Comparison of ENCODE assay signal across 35 mouse cellular contexts in the genomic region with DNA sequence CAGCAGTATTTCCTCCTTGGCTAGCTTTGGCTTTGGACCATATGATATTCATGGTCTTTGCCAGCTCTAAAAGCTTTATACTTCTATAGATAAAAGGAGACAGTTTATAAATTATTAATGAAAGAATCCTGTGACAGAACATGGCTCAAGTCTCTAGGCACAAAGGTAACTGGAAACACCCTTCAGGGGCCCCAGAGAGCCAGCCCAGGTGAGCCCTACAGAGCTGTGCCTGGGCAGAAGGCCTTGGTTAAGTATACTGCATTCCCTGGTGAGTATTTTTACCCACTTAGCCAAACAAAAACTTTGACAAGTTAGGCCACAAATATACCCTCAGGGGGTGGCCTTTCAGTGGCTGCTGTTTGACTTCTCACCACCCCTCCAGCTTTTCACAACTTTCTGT. TPM values are rescaled to one million over a fixed set of nuclear protein-coding genes. Genes with fewer than 3 reads are reported as not detected.
"Had no signal": no experiment of that assay in that cellular context is flagged by ENCODE, and none has a peak within 500 bp of the region (broad histone marks: within the 10 kb centered on the region; RNA-seq: fewer than 3 reads in every experiment).

No protein-coding gene starts in this region.

- H3K4me3 ChIP-seq: heart, embryonic 12.5 days; hindbrain, embryonic 13.5 days; hindbrain, embryonic 15.5 days; layer of hippocampus, adult 2 months; left cerebral cortex, adult 2 months; limb, embryonic 10.5 days; limb, embryonic 12.5 days; liver, embryonic 12.5 days had no signal

- H3K27ac ChIP-seq: hindbrain, embryonic 13.5 days; hindbrain, embryonic 15.5 days; hindbrain, postnatal 0 days; layer of hippocampus, adult 2 months; left cerebral cortex, adult 2 months; limb, embryonic 10.5 days; limb, embryonic 12.5 days; liver, embryonic 12.5 days; liver, embryonic 14.5 days had no signal

- H3K9me3 ChIP-seq: heart, embryonic 12.5 days; hindbrain, embryonic 13.5 days; hindbrain, embryonic 15.5 days; limb, embryonic 10.5 days; liver, embryonic 12.5 days had no signal

- H3K36me3 ChIP-seq: heart, embryonic 12.5 days; hindbrain, embryonic 13.5 days; hindbrain, embryonic 15.5 days; limb, embryonic 10.5 days; limb, embryonic 12.5 days; liver, embryonic 12.5 days had no signal

- ATAC-seq: hindbrain, postnatal 0 days; liver, embryonic 12.5 days had no signal

- DNase-seq: gastrocnemius, postnatal 14 days; gastrocnemius, postnatal 36 days; heart, adult 18-20 months; heart, postnatal 10 days; heart, postnatal 36 days; kidney, adult 18-20 months; kidney, adult 8-10 months; kidney, postnatal 10 days; kidney, postnatal 25 days; kidney, postnatal 4 days had no signal

- H3K9ac ChIP-seq: heart, embryonic 12.5 days; hindbrain, embryonic 13.5 days; hindbrain, embryonic 15.5 days; limb, embryonic 12.5 days; liver, embryonic 12.5 days; liver, embryonic 14.5 days had no signal

- H3K4me2 ChIP-seq: heart, embryonic 12.5 days; hindbrain, embryonic 13.5 days; hindbrain, embryonic 15.5 days; limb, embryonic 12.5 days; liver, embryonic 12.5 days had no signal

RNA-seq across cellular contexts. Expression of a gene that starts 2.7 kb away (rescaled TPM):
- total RNA-seq: hematopoietic stem cell, adult 5-6 weeks had no signal

RNA-seq across cellular contexts. Expression of a gene that starts 55.2 kb away (rescaled TPM):
- total RNA-seq: gastrocnemius, adult 18-20 months; gastrocnemius, adult 8-10 months; gastrocnemius, postnatal 14 days; gastrocnemius, postnatal 36 days; heart, adult 18-20 months; heart, adult 8-10 months; heart, postnatal 10 days; heart, postnatal 36 days; hematopoietic stem cell, adult 5-6 weeks; hindbrain, postnatal 0 days; layer of hippocampus, adult 2 months; layer of hippocampus, postnatal 10 days; layer of hippocampus, postnatal 25 days; left cerebral cortex, adult 2 months; left cerebral cortex, postnatal 14 days; left cerebral cortex, postnatal 36 days; liver, adult 2 months had no signal
- polyA plus RNA-seq: gonadal fat pad, adult 2 months; heart, embryonic 12.5 days; hindbrain, embryonic 11.5 days; hindbrain, embryonic 13.5 days; hindbrain, embryonic 15.5 days; hindbrain, postnatal 0 days; intestine, embryonic 14.5 days; kidney, embryonic 14.5 days; kidney, embryonic 16.5 days; limb, embryonic 10.5 days; limb, embryonic 12.5 days; liver, adult 2 months; liver, embryonic 12.5 days; liver, embryonic 14.5 days; liver, embryonic 16.5 days had no signal
